Mouse (Mus musculus) heart, postnatal 0 days (tissue): ENCODE measurements around the gene Calcr.

ENCODE experiments used
- CTCF ChIP-seq: IDR thresholded peaks from 2 replicates; pipeline ENCODE4 v1.5.1; 2016; ENCODE audit warnings: antibody characterized with exemption, control low read depth, low read depth
- EP300 ChIP-seq: IDR thresholded peaks from 2 replicates; pipeline ENCODE4 v1.6.1; 2016; ENCODE audit warnings: antibody characterized with exemption, low read depth

DNA sequence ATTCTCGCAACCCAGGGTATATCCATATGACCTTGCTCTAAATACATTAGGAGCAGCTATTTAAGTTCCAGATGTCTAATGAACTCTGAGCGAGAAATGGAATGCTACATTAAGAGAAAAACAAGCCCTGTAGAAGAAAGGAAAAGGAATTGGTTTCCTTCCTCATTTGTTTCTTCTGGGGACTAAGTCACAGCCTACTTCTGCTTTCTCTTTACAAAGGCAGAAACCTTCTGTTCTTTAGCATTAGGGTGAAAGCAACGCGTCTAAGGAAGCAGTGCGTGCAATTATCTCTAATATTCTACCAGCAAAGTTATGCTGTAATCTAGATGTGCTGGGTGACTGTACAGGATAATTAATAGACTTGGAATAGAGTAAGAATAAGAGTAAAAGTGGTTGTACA is 14.9 kb downstream of the Calcr start:
- TF ChIP-seq CTCF (no peak), EP300 (no peak)
